Mouse (Mus musculus) hindbrain, embryonic 12.5 days (tissue): Measurements from ENCODE around the gene 2510009E07Rik. TPM values are rescaled to one million over a fixed set of nuclear protein-coding genes. Genes with fewer than 3 reads are reported as not detected.

Experiments
- polyA plus RNA-seq: library from polyadenylated mRNA; unstranded; fragments of >200 nt; fragmentation: Nextera tagmentation; extraction: Ambion mirVana; gene quantifications from 2 replicates; pipeline ENCODE4 v1.2.1, GENCODE M21; 2016

2510009E07Rik gene
- polyA plus RNA-seq, 1 experiment from 2014 or later: 56.0 TPM

Other genes starting within 250 kb of the 2510009E07Rik start
- 1.6 and 2.1 TPM in 2 replicates for gene Ehhadh, start 93.1 kb upstream of the 2510009E07Rik start, polyA plus RNA-seq
- 7.8 and 9.3 TPM in 2 replicates for gene Map3k13, start 99.7 kb upstream of the 2510009E07Rik start, polyA plus RNA-seq